Mouse (Mus musculus) urinary bladder, postnatal 4 days (tissue): ENCODE results near the gene N4bp2l1.
A peak's percentile ranks its signal among the peaks of the same experiment; 100 is the strongest.

ENCODE experiments used
- DNase-seq, 2 experiments: peaks; one replicate each; pipeline ENCODE4 v3.0.0; 2021 to 2022; ENCODE audit warnings: low spot score in 2 of 2

The N4bp2l1 gene

GRCm38 (mm10) chr5:150564426-150564825 lies 32.6 kb downstream of the N4bp2l1 start:
- DNase-seq: peak; percentile 11 to 52

DNA sequence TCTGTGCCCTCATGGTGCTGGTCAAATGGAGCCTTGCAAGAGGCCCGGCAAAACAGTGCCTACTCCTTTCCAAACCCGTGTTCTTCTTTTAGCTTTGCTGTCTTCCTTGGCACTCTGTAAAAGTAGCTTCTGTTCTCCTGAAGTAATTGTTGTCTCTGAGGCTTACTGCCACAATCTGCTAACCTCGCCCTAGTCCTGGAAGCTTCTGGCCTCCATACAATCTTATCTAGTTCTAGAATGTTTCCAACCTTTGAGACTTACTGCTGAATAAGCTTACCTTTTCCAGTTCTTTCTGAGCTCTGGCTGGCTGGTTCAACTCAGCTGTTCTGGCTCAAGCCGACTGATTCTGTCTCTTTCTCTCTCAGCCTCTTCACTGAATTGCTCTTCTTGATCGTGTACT lies 35.2 kb downstream of the N4bp2l1 start:
- no peak for DNase-seq

DNA sequence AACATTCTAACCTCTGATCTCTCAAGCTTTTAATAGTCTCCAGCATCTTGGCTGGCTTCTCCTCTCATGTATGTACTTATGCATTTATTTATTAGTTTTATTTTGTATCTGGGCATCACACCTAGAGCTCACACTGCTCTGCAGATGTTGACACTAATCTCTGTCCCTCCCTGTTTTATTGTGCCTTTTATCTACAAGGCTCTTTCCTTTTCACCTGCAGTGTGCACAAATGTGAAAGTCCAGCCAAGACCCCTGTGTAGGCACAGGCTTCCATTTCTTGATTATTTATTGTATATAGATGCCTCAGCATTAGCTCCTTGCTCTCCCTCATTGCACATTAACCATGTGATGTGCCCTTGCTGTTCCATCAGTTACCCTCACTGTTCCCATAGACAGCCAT lies 35.6 kb downstream of the N4bp2l1 start:
- DNase-seq: no peak

- no peak for DNase-seq
Measured at GRCm38 (mm10) chr5:150560851-150561250, 36.1 kb downstream of the N4bp2l1 start.

DNA sequence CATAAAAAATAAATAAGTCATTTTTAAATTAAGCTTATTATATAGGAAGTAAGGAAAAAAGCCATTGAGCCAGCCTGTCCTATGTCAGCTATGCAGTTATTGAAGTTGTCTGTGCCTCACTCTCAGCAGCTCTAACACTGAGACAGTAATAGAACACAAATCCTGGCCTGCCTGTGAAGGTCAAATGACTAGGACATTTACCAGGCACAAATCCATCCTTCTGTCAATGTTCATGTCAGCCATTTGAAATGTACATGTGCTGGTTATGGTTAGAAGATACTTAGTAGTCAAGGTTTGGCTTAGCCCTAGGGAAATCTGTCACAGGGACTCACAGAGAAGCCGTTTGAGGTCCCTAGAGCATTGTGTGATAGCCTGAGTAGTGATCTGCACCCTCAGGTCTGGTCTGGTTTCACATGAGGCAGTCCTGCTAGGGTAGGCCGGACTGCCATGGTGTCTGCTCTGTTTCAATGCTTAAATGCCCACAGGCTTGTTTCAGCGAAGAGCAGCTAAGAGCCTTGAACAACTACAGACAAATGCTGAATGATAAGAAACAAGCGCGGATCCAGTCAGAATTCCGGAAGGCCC lies 37.4 kb downstream of the N4bp2l1 start:
- no peak for DNase-seq

DNA sequence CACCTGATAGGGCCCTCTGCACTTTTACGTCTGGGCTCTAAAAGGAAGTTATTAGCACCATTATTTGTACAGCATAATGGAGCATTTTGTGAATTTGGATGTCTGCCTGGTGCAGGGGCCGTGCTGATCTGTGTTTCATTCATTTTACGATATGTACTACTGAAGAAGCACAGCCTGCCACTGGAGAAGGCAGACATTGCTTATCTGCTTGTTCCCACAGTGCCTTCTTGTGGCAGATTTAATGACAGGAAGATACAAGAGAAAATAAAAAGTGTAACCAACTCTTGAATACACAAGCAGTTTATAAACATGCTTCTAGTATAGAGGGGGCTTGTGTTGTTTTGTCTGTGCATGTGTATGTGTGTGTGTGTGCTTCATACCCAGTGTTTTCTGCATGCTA lies 45.4 kb downstream of the N4bp2l1 start:
- no peak for DNase-seq

- DNase-seq: no peak
Measured at GRCm38 (mm10) chr5:150543184-150543583, 53.8 kb downstream of the N4bp2l1 start.

DNA sequence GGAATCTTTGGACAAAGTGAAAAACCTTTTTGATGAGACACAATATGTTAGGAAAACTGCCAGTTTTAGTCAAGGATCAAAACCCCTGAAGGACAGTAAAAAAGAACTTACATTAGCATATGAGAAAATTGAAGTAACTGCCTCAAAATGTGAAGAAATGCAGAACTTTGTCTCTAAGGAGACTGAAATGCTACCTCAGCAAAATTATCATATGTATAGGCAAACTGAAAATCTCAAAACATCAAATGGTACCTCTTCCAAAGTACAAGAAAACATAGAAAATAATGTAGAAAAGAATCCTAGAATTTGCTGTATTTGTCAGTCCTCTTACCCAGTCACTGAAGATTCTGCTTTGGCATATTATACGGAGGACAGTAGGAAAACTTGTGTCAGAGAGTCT lies 55.7 kb downstream of the N4bp2l1 start:
- no peak for DNase-seq

DNA sequence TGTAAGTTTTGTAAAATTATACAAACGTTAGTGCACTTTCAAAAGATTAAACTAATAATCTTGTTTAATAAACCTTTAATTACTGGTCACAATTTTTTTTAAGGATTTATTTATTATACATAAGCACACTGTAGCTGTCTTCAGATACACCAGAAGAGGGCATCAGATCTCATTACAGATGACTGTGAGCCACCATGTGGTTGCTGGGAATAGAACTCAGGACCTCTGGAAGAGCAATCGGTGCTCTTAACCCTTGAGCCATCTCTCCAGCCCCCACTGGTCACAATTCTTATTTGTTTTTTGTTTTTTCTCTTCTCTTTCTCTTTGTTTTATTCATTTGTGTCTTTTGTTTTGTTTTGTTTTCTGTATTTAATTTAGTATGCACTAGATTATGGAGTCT lies 71.7 kb downstream of the N4bp2l1 start:
- no peak for DNase-seq

GRCm38 (mm10) chr5:150522867-150523234 lies 74.1 kb downstream of the N4bp2l1 start:
- DNase-seq: no peak

GRCm38 (mm10) chr5:150521937-150522866 lies 74.8 kb downstream of the N4bp2l1 start, which contains the start of gene Brca2:
Gene Brca2 (plus strand): TSS chr5:150522630.
- peak; percentile 83 to 93 for DNase-seq
